Mouse (Mus musculus) lung, postnatal 0 days (tissue): ENCODE measurements around the gene 2410004B18Rik. TPM values are rescaled to one million over a fixed set of nuclear protein-coding genes. Genes with fewer than 3 reads are reported as not detected.

ENCODE experiments used
- ATAC-seq: fragments of 200-750 bp; cut with Nextera tagmentation; 2 replicates; pipeline ENCODE4 v1.8.0; 2017; ENCODE audit warnings: moderate library complexity
- DNase-seq: peaks from one replicate; pipeline ENCODE4 v3.0.0-alpha.2; 2016; ENCODE audit warnings: low spot score
- H3K27ac ChIP-seq: fragments of 300-500 bp; sonication (generic); 2 replicates; pipeline ENCODE4 v1.5.1; 2014; ENCODE audit warnings: antibody characterized with exemption, mild to moderate bottlenecking, low read length, mixed read lengths
- H3K27me3 ChIP-seq: fragments of 300-500 bp; sonication (generic); replicated peaks from 2 replicates; pipeline ENCODE4 v1.6.1; 2014; ENCODE audit warnings: low read length, mixed read lengths; ENCODE audit not compliant: insufficient read depth
- H3K36me3 ChIP-seq: fragments of 300-500 bp; sonication (generic); 2 replicates; pipeline ENCODE4 v1.6.1; 2014; ENCODE audit warnings: low read length, mixed read lengths; ENCODE audit not compliant: insufficient read depth
- H3K4me1 ChIP-seq: fragments of 300-500 bp; sonication (generic); 2 replicates; pipeline ENCODE4 v1.6.1; 2014; ENCODE audit warnings: antibody characterized with exemption, low read depth, low read length, mixed read lengths; ENCODE audit not compliant: insufficient read depth
- H3K4me2 ChIP-seq: fragments of 300-500 bp; sonication (generic); replicated peaks from 2 replicates; pipeline ENCODE4 v1.6.1; 2014; ENCODE audit warnings: low read depth, mild to moderate bottlenecking, low read length, moderate library complexity, mixed read lengths
- H3K4me3 ChIP-seq: fragments of 300-500 bp; sonication (generic); 2 replicates; pipeline ENCODE4 v1.5.1; 2014; ENCODE audit warnings: low read depth, low read length
- H3K9ac ChIP-seq: fragments of 300-500 bp; sonication (generic); replicated peaks from 2 replicates; pipeline ENCODE4 v1.6.1; 2014; ENCODE audit warnings: low read depth, mild to moderate bottlenecking
- H3K9me3 ChIP-seq: fragments of 300-500 bp; sonication (generic); 2 replicates; pipeline ENCODE4 v1.6.1; 2016; ENCODE audit warnings: low read length, mixed read lengths
- CTCF ChIP-seq: IDR thresholded peaks from 2 replicates; pipeline ENCODE4 v1.5.1; 2016; ENCODE audit warnings: antibody characterized with exemption, mild to moderate bottlenecking
- EP300 ChIP-seq: IDR thresholded peaks from 2 replicates; pipeline ENCODE4 v1.6.1; 2016; ENCODE audit warnings: antibody characterized with exemption, mild to moderate bottlenecking, control low read depth
- WGBS: fragments of 180-500 bp; shearing (Covaris S2); extraction: QIAGEN DNeasy Blood & Tissue Kit; methylation state at CpG from one replicate; pipeline ENCODE4 v1.1.7; 2014; 5-methylcytosine and 5-hydroxymethylcytosine counted together
- polyA plus RNA-seq: library from polyadenylated mRNA; unstranded; fragments of >200 nt; fragmentation: Nextera tagmentation; extraction: Ambion mirVana; gene quantifications from 2 replicates; pipeline ENCODE4 v1.2.1, GENCODE M21; 2015

The 2410004B18Rik gene
- polyA plus RNA-seq, 1 experiment from 2014 or later: 40.2 TPM

GRCm38 (mm10) chr3:145916374-145916773 lies 21.4 kb upstream of the 2410004B18Rik start:
- 76% methylated on average over 5 of the region's 5 CpGs for WGBS
- Histone ChIP-seq H3K27me3 (no peaks in the 10 kb centered on the region), H3K36me3 (no peaks in the 10 kb centered on the region), H3K9me3 (no peaks in the 10 kb centered on the region), H3K4me2 (no peak overlapping the region), H3K9ac (no peak overlapping the region), H3K4me3 (no peak overlapping the region), H3K27ac (no peak overlapping the region), H3K4me1 (no peaks in the 10 kb centered on the region)
- no peak for DNase-seq
- no peak for ATAC-seq
- TF ChIP-seq CTCF: no peak
- no peak for TF ChIP-seq EP300

GRCm38 (mm10) chr3:145916826-145917225 lies 21.0 kb upstream of the 2410004B18Rik start:
- Histone ChIP-seq H3K9me3 (no peaks in the 10 kb centered on the region), H3K27me3 (no peaks in the 10 kb centered on the region), H3K36me3 (no peaks in the 10 kb centered on the region), H3K27ac (no peak overlapping the region), H3K9ac (no peak overlapping the region), H3K4me3 (no peak overlapping the region), H3K4me2 (no peak overlapping the region), H3K4me1 (no peaks in the 10 kb centered on the region)
- TF ChIP-seq EP300: no peak
- TF ChIP-seq CTCF: no peak
- 75% methylated on average over 4 of the region's 4 CpGs for WGBS
- DNase-seq (no peak), ATAC-seq (peak; percentile 53)

DNA sequence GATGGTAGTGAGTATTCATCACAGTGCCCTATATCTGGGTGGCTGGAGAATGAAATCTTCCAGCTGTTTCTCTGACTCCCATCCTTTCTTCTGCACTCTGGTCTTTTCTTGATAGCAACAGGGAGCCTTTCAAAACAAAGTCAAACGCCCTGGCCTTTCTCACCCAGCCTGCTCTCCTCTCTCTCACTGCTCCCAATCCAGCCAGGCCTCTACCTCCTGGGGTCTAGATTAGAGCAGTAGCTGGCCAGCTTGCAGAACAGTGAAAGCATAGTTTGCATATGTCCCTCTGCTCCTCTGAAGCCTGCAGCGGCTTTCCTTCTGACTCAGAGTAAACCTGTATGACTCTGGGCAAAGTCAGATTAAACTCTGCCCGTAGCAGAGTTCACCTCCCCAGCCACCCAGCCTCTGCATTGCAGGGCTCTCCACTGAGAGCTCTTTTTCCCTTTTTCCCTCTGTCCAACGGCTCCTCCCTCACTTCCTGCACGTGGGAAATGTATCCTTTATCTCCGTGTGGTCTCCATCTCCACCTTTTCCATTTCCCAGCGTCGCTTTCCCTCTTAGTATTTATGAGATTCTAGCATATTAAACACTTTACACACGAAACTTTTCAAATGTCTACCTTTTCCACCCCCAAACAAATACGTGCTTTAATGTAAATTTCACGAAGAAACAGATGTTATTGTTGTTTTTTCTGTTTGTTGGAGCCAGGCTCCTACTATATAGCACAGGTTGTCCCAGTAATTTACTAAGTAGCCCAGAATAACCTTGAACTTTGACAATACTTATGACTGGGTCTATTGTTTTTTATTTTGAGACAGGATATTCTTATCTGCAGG lies 15.6 kb upstream of the 2410004B18Rik start, which contains the start of gene Bcl10:
TSS of gene Bcl10 (plus strand) at position 786 of the 836 bp plus-strand sequence.
- no peaks in the 10 kb centered on the region for H3K27me3 ChIP-seq
- WGBS: 32% methylated on average over 11 of the region's 11 CpGs
- no peak for DNase-seq
- H3K4me2 ChIP-seq: peak within 1 kb of the TSS; percentile 55
- peaks cover 11% of the 10 kb centered on the region; the same call in 1 of the 2 replicates for H3K4me1 ChIP-seq
- peak within 1 kb of the TSS; percentile 95 for H3K4me3 ChIP-seq
- peak within 1 kb of the TSS; percentile 77 for H3K27ac ChIP-seq
- no peaks in the 10 kb centered on the region for H3K9me3 ChIP-seq
- H3K9ac ChIP-seq: no peak within 1 kb of the TSS
- TF ChIP-seq CTCF (no peak), EP300 (no peak)
- ATAC-seq: no peak
- no peaks in the 10 kb centered on the region for H3K36me3 ChIP-seq

- Histone ChIP-seq H3K4me1 (peaks cover 11% of the 10 kb centered on the region; the same call in 1 of the 2 replicates), H3K4me2 (peak overlapping the region; percentile 55; the same call in 1 of the 2 replicates), H3K27me3 (no peaks in the 10 kb centered on the region), H3K36me3 (no peaks in the 10 kb centered on the region), H3K27ac (peak overlapping the region; percentile 77; the same call in 1 of the 2 replicates), H3K4me3 (no peak overlapping the region), H3K9me3 (no peaks in the 10 kb centered on the region), H3K9ac (no peak overlapping the region)
- WGBS: 28% methylated on average over 3 of the region's 3 CpGs
- no peak for TF ChIP-seq CTCF
- TF ChIP-seq EP300: no peak
- ATAC-seq (no peak), DNase-seq (peak; percentile 37)
Observed at GRCm38 (mm10) chr3:145922971-145923370, 14.8 kb upstream of the 2410004B18Rik start.

- TF ChIP-seq EP300 (peak; percentile 54), CTCF (no peak)
Observed at GRCm38 (mm10) chr3:145923874-145924577, 13.8 kb upstream of the 2410004B18Rik start.

More at GRCm38 (mm10) chr3:145923874-145924577, 13.8 kb upstream of the 2410004B18Rik start:
- H3K27ac ChIP-seq: peak overlapping the region; percentile 99
- under 1% methylated on average over 52 of the region's 58 CpGs for WGBS
- H3K36me3 ChIP-seq: no peaks in the 10 kb centered on the region
- H3K9me3 ChIP-seq: no peaks in the 10 kb centered on the region
- peak overlapping the region; percentile 92 for H3K9ac ChIP-seq
- H3K4me1 ChIP-seq: peaks cover 11% of the 10 kb centered on the region; the same call in 1 of the 2 replicates
- peak; percentile 100 for DNase-seq
- H3K27me3 ChIP-seq: no peaks in the 10 kb centered on the region
- H3K4me3 ChIP-seq: peak overlapping the region; percentile 95
- H3K4me2 ChIP-seq: peak overlapping the region; percentile 70
- ATAC-seq: peak; percentile 99
